Mouse (Mus musculus): ENCODE data around the gene Nudt9. TPM values are rescaled to one million over a fixed set of nuclear protein-coding genes. Genes with fewer than 3 reads are reported as not detected.
A peak's percentile ranks its signal among the peaks of the same experiment; 100 is the strongest.

The Nudt9 gene
- 66.1 and 72.1 TPM in 2 replicates for polyA plus RNA-seq (2014; fragmentation: Nextera tagmentation; extraction: Ambion mirVana)

DNA sequence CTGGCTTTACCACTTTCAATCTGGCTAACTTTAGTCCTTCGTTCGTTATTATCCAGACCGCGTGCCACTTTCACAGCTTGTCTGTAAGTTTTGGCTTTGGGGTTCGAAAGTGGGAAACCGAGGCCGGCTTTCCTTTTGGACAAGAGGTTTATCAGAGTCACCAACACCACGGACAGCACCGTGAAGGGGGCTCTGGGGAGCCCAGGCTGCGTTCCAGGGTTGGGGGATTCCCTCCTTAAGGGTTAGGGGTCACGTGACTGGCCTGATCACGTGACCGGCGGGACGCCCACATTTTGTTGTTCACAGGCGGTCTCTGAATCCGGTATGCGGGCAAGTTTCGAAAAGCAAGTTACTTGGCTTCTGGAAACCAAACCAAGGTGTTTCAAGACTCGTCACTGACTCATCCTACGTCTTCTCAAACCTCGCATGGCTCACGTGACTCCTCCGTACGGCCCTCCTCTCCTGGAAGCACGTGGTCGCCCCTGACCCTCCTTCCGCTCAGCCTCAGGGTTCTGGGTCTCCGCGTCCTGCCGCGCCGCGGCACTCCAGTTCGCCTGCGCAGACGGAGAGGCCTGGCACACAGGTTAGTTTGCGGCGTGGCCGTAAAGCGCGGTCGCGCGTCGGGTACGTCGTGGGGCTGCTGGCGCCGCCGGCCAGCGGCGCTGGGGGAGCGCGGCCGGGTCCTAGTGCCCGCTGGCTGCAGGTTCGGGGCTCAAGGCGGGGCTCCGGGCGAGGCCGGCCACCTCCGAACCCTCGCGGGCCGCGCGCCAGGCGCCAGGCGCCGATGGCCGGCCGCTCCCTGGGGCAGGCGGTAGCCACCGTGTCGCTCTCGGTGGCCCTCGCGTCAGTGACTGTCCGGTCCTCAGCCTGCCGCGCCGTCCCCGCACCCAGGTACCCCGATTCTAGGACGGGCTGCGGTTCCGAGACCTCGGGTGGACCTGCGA is at the start of gene Nudt9:
TSS of gene Nudt9 (plus strand) at position 51 of the 944 bp plus-strand sequence.
- Histone ChIP-seq H3K27ac (ENCODE audit: low read depth, low read length) (peak within 1 kb of the TSS; percentile 74), H3K9ac (replicated peaks; ENCODE audit: low read depth, low read length) (peak within 1 kb of the TSS; percentile 68), H3K4me2 (ENCODE audit: low read depth, low read length) (peak within 1 kb of the TSS; percentile 47), H3K9me3 (ENCODE audit: control insufficient read depth, low read length) (no peaks in the 10 kb centered on the region), H3K4me1 (ENCODE audit: control insufficient read depth, insufficient read depth, low read length) (0 out of 2 replicates have a peak, but pooled peaks cover 8% of the 10 kb centered on the region), H3K27me3 (ENCODE audit: control insufficient read depth, insufficient read depth, low read length) (no peaks in the 10 kb centered on the region), H3K36me3 (ENCODE audit: control insufficient read depth, insufficient read depth, low read length) (0 out of 2 replicates have a peak, but pooled peaks cover 5% of the 10 kb centered on the region), H3K4me3 (ENCODE audit: low read depth, low read length) (peak within 1 kb of the TSS; percentile 58)
- WGBS, result 5% methylated on average over 80 of the region's 90 CpGs
- peak; percentile 99 for ATAC-seq (ENCODE audit: low read depth)

GRCm38 (mm10) chr5:103998739-103999138 is 47.4 kb upstream of the Nudt9 start:
- no peak overlapping the region for H3K27ac ChIP-seq (ENCODE audit: low read depth, low read length)
- ATAC-seq (ENCODE audit: low read depth), result no peak
- no peak overlapping the region for H3K9ac ChIP-seq (replicated peaks; ENCODE audit: low read depth, low read length)
- H3K4me2 ChIP-seq (ENCODE audit: low read depth, low read length), result no peak overlapping the region
- no peak overlapping the region for H3K4me3 ChIP-seq (ENCODE audit: low read depth, low read length)
- H3K36me3 ChIP-seq (ENCODE audit: control insufficient read depth, insufficient read depth, low read length), result no peaks in the 10 kb centered on the region
- WGBS, result 78% methylated on average over 5 of the region's 5 CpGs
- H3K4me1 ChIP-seq (ENCODE audit: control insufficient read depth, insufficient read depth, low read length), result no peaks in the 10 kb centered on the region
- H3K27me3 ChIP-seq (ENCODE audit: control insufficient read depth, insufficient read depth, low read length), result no peaks in the 10 kb centered on the region
- no peaks in the 10 kb centered on the region for H3K9me3 ChIP-seq (ENCODE audit: control insufficient read depth, low read length)

GRCm38 (mm10) chr5:103999738-104000137 is 46.4 kb upstream of the Nudt9 start:
- no peaks in the 10 kb centered on the region for H3K36me3 ChIP-seq (ENCODE audit: control insufficient read depth, insufficient read depth, low read length)
- H3K9me3 ChIP-seq (ENCODE audit: control insufficient read depth, low read length), result no peaks in the 10 kb centered on the region
- no peak overlapping the region for H3K4me2 ChIP-seq (ENCODE audit: low read depth, low read length)
- H3K4me1 ChIP-seq (ENCODE audit: control insufficient read depth, insufficient read depth, low read length), result no peaks in the 10 kb centered on the region
- H3K27me3 ChIP-seq (ENCODE audit: control insufficient read depth, insufficient read depth, low read length), result no peaks in the 10 kb centered on the region
- no peak overlapping the region for H3K27ac ChIP-seq (ENCODE audit: low read depth, low read length)
- no peak overlapping the region for H3K4me3 ChIP-seq (ENCODE audit: low read depth, low read length)
- peak; percentile 70; the same call in 1 of the 2 replicates for ATAC-seq (ENCODE audit: low read depth)
- H3K9ac ChIP-seq (replicated peaks; ENCODE audit: low read depth, low read length), result no peak overlapping the region
- WGBS, result 11% methylated on average over 5 of the region's 5 CpGs

- Histone ChIP-seq H3K27me3 (ENCODE audit: control insufficient read depth, insufficient read depth, low read length) (no peaks in the 10 kb centered on the region), H3K9me3 (ENCODE audit: control insufficient read depth, low read length) (no peaks in the 10 kb centered on the region), H3K4me3 (ENCODE audit: low read depth, low read length) (no peak overlapping the region), H3K27ac (ENCODE audit: low read depth, low read length) (no peak overlapping the region), H3K9ac (replicated peaks; ENCODE audit: low read depth, low read length) (no peak overlapping the region), H3K36me3 (ENCODE audit: control insufficient read depth, insufficient read depth, low read length) (no peaks in the 10 kb centered on the region), H3K4me2 (ENCODE audit: low read depth, low read length) (no peak overlapping the region), H3K4me1 (ENCODE audit: control insufficient read depth, insufficient read depth, low read length) (no peaks in the 10 kb centered on the region)
- ATAC-seq (ENCODE audit: low read depth), result peak; percentile 44; the same call in 1 of the 2 replicates
- WGBS, result 29% methylated on average over 18 of the region's 18 CpGs
These were observed 43.4 kb upstream of the Nudt9 start for GRCm38 (mm10) chr5:104002549-104003255.

DNA sequence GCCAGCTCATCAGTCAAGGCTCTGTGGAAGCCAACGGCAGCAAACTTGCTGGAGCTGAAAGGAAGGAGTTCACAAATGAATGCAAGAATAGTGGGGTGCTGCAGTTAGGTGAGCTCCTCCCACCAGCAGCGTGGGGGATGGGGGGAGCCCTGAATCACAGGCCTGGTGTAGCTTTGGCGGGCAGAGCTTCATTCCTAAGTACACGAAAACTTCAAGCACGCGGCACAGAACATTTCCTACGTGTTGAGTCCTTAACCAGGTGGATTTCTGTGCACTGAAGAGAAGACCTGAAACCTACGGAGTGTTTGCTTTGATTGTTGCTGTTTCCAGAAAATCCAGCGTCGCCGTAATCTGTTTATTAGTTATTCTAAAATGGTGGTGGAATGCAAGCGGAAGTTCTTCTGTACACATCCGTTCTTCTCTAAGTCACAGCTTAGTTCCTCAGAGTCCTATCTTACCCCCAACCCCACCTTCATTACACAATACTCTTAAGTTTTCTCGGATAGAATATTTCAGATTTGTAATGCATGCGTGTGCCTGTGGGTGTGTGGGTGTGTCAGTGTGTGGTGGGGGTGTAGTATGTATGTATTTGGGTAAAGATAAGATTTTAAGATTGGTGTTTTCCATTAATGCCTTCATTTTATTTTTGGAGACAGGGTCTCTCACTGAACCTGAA is 42.7 kb upstream of the Nudt9 start:
- WGBS, result 56% methylated on average over 15 of the region's 15 CpGs
- Histone ChIP-seq H3K27ac (ENCODE audit: low read depth, low read length) (no peak overlapping the region), H3K4me1 (ENCODE audit: control insufficient read depth, insufficient read depth, low read length) (no peaks in the 10 kb centered on the region), H3K4me3 (ENCODE audit: low read depth, low read length) (no peak overlapping the region), H3K9me3 (ENCODE audit: control insufficient read depth, low read length) (no peaks in the 10 kb centered on the region), H3K9ac (replicated peaks; ENCODE audit: low read depth, low read length) (no peak overlapping the region), H3K4me2 (ENCODE audit: low read depth, low read length) (no peak overlapping the region), H3K27me3 (ENCODE audit: control insufficient read depth, insufficient read depth, low read length) (no peaks in the 10 kb centered on the region), H3K36me3 (ENCODE audit: control insufficient read depth, insufficient read depth, low read length) (no peaks in the 10 kb centered on the region)
- no peak for ATAC-seq (ENCODE audit: low read depth)

GRCm38 (mm10) chr5:104003955-104004354 is 42.2 kb upstream of the Nudt9 start:
- Histone ChIP-seq H3K4me2 (ENCODE audit: low read depth, low read length) (no peak overlapping the region), H3K27ac (ENCODE audit: low read depth, low read length) (no peak overlapping the region), H3K36me3 (ENCODE audit: control insufficient read depth, insufficient read depth, low read length) (no peaks in the 10 kb centered on the region), H3K9me3 (ENCODE audit: control insufficient read depth, low read length) (no peaks in the 10 kb centered on the region), H3K9ac (replicated peaks; ENCODE audit: low read depth, low read length) (no peak overlapping the region), H3K4me1 (ENCODE audit: control insufficient read depth, insufficient read depth, low read length) (no peaks in the 10 kb centered on the region), H3K4me3 (ENCODE audit: low read depth, low read length) (no peak overlapping the region), H3K27me3 (ENCODE audit: control insufficient read depth, insufficient read depth, low read length) (no peaks in the 10 kb centered on the region)
- ATAC-seq (ENCODE audit: low read depth), result no peak
- 88% methylated on average over 2 of the region's 2 CpGs for WGBS

GRCm38 (mm10) chr5:104006811-104007210 is 39.3 kb upstream of the Nudt9 start:
- 65% methylated on average over 3 of the region's 3 CpGs for WGBS
- Histone ChIP-seq H3K9me3 (ENCODE audit: control insufficient read depth, low read length) (no peaks in the 10 kb centered on the region), H3K4me3 (ENCODE audit: low read depth, low read length) (no peak overlapping the region), H3K4me2 (ENCODE audit: low read depth, low read length) (no peak overlapping the region), H3K9ac (replicated peaks; ENCODE audit: low read depth, low read length) (no peak overlapping the region), H3K36me3 (ENCODE audit: control insufficient read depth, insufficient read depth, low read length) (no peaks in the 10 kb centered on the region), H3K27ac (ENCODE audit: low read depth, low read length) (no peak overlapping the region), H3K4me1 (ENCODE audit: control insufficient read depth, insufficient read depth, low read length) (no peaks in the 10 kb centered on the region), H3K27me3 (ENCODE audit: control insufficient read depth, insufficient read depth, low read length) (no peaks in the 10 kb centered on the region)
- no peak for ATAC-seq (ENCODE audit: low read depth)

- H3K27me3 ChIP-seq (ENCODE audit: control insufficient read depth, insufficient read depth, low read length), result no peaks in the 10 kb centered on the region
- no peaks in the 10 kb centered on the region for H3K36me3 ChIP-seq (ENCODE audit: control insufficient read depth, insufficient read depth, low read length)
- H3K4me2 ChIP-seq (ENCODE audit: low read depth, low read length), result no peak overlapping the region
- WGBS, result 69% methylated on average over 5 of the region's 5 CpGs
- ATAC-seq (ENCODE audit: low read depth), result no peak
- H3K9me3 ChIP-seq (ENCODE audit: control insufficient read depth, low read length), result no peaks in the 10 kb centered on the region
- no peaks in the 10 kb centered on the region for H3K4me1 ChIP-seq (ENCODE audit: control insufficient read depth, insufficient read depth, low read length)
- H3K9ac ChIP-seq (replicated peaks; ENCODE audit: low read depth, low read length), result no peak overlapping the region
- no peak overlapping the region for H3K4me3 ChIP-seq (ENCODE audit: low read depth, low read length)
- no peak overlapping the region for H3K27ac ChIP-seq (ENCODE audit: low read depth, low read length)
These were observed 38.3 kb upstream of the Nudt9 start for GRCm38 (mm10) chr5:104007801-104008200.

All from neural tube, embryonic 14.5 days (tissue).